Mouse (Mus musculus): ENCODE data around the gene Scd2. TPM values are rescaled to one million over a fixed set of nuclear protein-coding genes. Genes with fewer than 3 reads are reported as not detected.
"Not testable (repeated sequence)": the region's sequence is repeated elsewhere in the genome, so short reads cannot be mapped to it uniquely, and the experiment has no call there.

Scd2 gene
- total RNA-seq, 2 experiments from 2014 or later = 590 to 647 TPM

- intact Hi-C loops (cut with DNase I) = no loop called here
- no peak for DNase-seq (ENCODE audit: low spot score in 2 of 2)
Observed at GRCm38 (mm10) chr19:44307101-44307914, 13.8 kb downstream of the Scd2 start.

GRCm38 (mm10) chr19:44307915-44308470, 14.5 kb downstream of the Scd2 start:
- DNase-seq (ENCODE audit: low spot score in 2 of 2) = no peak
- intact Hi-C loops (cut with DNase I) = no loop called here

GRCm38 (mm10) chr19:44308611-44309246, 15.3 kb downstream of the Scd2 start:
- intact Hi-C loops (cut with DNase I) = no loop called here
- DNase-seq (ENCODE audit: low spot score in 2 of 2) = no peak

- intact Hi-C loops (cut with DNase I) = no loop called here
- DNase-seq (ENCODE audit: low spot score in 2 of 2) = no peak
Observed at GRCm38 (mm10) chr19:44309351-44310154, 16.1 kb downstream of the Scd2 start.

GRCm38 (mm10) chr19:44310155-44310575, 16.7 kb downstream of the Scd2 start:
- DNase-seq (ENCODE audit: low spot score in 2 of 2); intact Hi-C loops (cut with DNase I): not testable (repeated sequence)

GRCm38 (mm10) chr19:44310814-44311213, 17.3 kb downstream of the Scd2 start:
- DNase-seq (ENCODE audit: low spot score in 2 of 2) = no peak
- intact Hi-C loops (cut with DNase I) = no loop called here

- intact Hi-C loops (cut with DNase I) = no loop called here
- no peak for DNase-seq (ENCODE audit: low spot score in 2 of 2)
Observed at GRCm38 (mm10) chr19:44311306-44312006, 18.0 kb downstream of the Scd2 start.

- no peak for DNase-seq (ENCODE audit: low spot score in 2 of 2)
- intact Hi-C loops (cut with DNase I) = no loop called here
Observed at GRCm38 (mm10) chr19:44312007-44312360, 18.5 kb downstream of the Scd2 start.

GRCm38 (mm10) chr19:44313066-44313465, 19.6 kb downstream of the Scd2 start:
- no peak for DNase-seq (ENCODE audit: low spot score in 2 of 2)
- intact Hi-C loops (cut with DNase I) = no loop called here

GRCm38 (mm10) chr19:44314327-44314759, 20.9 kb downstream of the Scd2 start:
- DNase-seq (ENCODE audit: low spot score in 2 of 2) = peak; percentile 84 to 85
- intact Hi-C loops (cut with DNase I) = no loop called here

GRCm38 (mm10) chr19:44314871-44315414, 21.5 kb downstream of the Scd2 start:
- DNase-seq (ENCODE audit: low spot score in 2 of 2) = peak; percentile 63 to 73
- intact Hi-C loops (cut with DNase I) = loop anchor here (1.0 kb wide), 1 partner anchor 17 kb away; no protein-coding TSS in a partner anchor

- DNase-seq (ENCODE audit: low spot score in 2 of 2) = no peak
- intact Hi-C loops (cut with DNase I) = no loop called here
Observed at GRCm38 (mm10) chr19:44316752-44317315, 23.4 kb downstream of the Scd2 start.

GRCm38 (mm10) chr19:44317391-44317790, 23.9 kb downstream of the Scd2 start:
- DNase-seq (ENCODE audit: low spot score in 2 of 2) = no peak
- intact Hi-C loops (cut with DNase I) = no loop called here

GRCm38 (mm10) chr19:44318545-44318944, 25.1 kb downstream of the Scd2 start:
- intact Hi-C loops (cut with DNase I) = no loop called here
- DNase-seq (ENCODE audit: low spot score in 2 of 2) = no peak

- intact Hi-C loops (cut with DNase I) = no loop called here
- DNase-seq (ENCODE audit: low spot score in 2 of 2) = no peak
Observed at GRCm38 (mm10) chr19:44320316-44320715, 26.8 kb downstream of the Scd2 start.

GRCm38 (mm10) chr19:44321201-44321600, 27.7 kb downstream of the Scd2 start:
- intact Hi-C loops (cut with DNase I) = no loop called here
- no peak for DNase-seq (ENCODE audit: low spot score in 2 of 2)

GRCm38 (mm10) chr19:44321631-44322030, 28.2 kb downstream of the Scd2 start:
- no peak for DNase-seq (ENCODE audit: low spot score in 2 of 2)

GRCm38 (mm10) chr19:44329566-44329965, 36.1 kb downstream of the Scd2 start:
- DNase-seq (ENCODE audit: low spot score in 2 of 2) = no peak
- intact Hi-C loops (cut with DNase I) = no loop called here

More at GRCm38 (mm10) chr19:44321631-44322030, 28.2 kb downstream of the Scd2 start:
- intact Hi-C loops (cut with DNase I) = no loop called here

GRCm38 (mm10) chr19:44331128-44331527, 37.7 kb downstream of the Scd2 start:
- intact Hi-C loops (cut with DNase I); DNase-seq (ENCODE audit: low spot score in 2 of 2): not testable (repeated sequence)

Data from left cerebral cortex, postnatal 36 days (tissue).